In genomic region chr11:62005241-62005910, GRCm38 (mm10) we compare ENCODE assay signal across 8 mouse cellular contexts. TPM values are rescaled to one million over a fixed set of nuclear protein-coding genes. Genes with fewer than 3 reads are reported as not detected.
DNase-seq lines count a peak whose midpoint lies in the region; ATAC-seq and TF ChIP-seq lines count a peak whose summit lies in the region.

No protein-coding gene starts in this region.

- no peaks in the 10 kb centered on the region for H3K36me3 ChIP-seq in kidney, postnatal 0 days (ENCODE audit: insufficient read depth, low read length)
- no peaks in the 10 kb centered on the region for H3K36me3 ChIP-seq in embryonic facial prominence, embryonic 14.5 days (ENCODE audit: control insufficient read depth, insufficient read depth, low read length)
- no peaks in the 10 kb centered on the region for H3K36me3 ChIP-seq in lung, embryonic 16.5 days (ENCODE audit: control insufficient read depth, insufficient read depth, low read length)
- no peaks in the 10 kb centered on the region for H3K36me3 ChIP-seq in forebrain, embryonic 13.5 days (ENCODE audit: poor library complexity, severe bottlenecking)

- H3K27me3 ChIP-seq in kidney, postnatal 0 days (ENCODE audit: insufficient read depth, low read length), result no peaks in the 10 kb centered on the region
- H3K27me3 ChIP-seq in embryonic facial prominence, embryonic 14.5 days (replicated peaks; ENCODE audit: control insufficient read depth, insufficient read depth, low read length), result no peaks in the 10 kb centered on the region
- no peaks in the 10 kb centered on the region for H3K27me3 ChIP-seq in lung, embryonic 16.5 days (ENCODE audit: control insufficient read depth, insufficient read depth, low read depth, low read length)
- no peaks in the 10 kb centered on the region for H3K27me3 ChIP-seq in forebrain, embryonic 13.5 days

- 0 out of 2 replicates have a peak, but pooled peaks cover 13% of the 10 kb centered on the region for H3K4me1 ChIP-seq in kidney, postnatal 0 days (replicated peaks; ENCODE audit: insufficient read depth, low read length)
- H3K4me1 ChIP-seq in embryonic facial prominence, embryonic 14.5 days (ENCODE audit: control insufficient read depth, insufficient read depth, low read length), result peaks cover 25% of the 10 kb centered on the region
- peaks cover 13% of the 10 kb centered on the region for H3K4me1 ChIP-seq in lung, embryonic 16.5 days (replicated peaks; ENCODE audit: control insufficient read depth, insufficient read depth, low read length)
- H3K4me1 ChIP-seq in forebrain, embryonic 13.5 days, result 0 out of 2 replicates have a peak, but pooled peaks cover 3% of the 10 kb centered on the region

- H3K9me3 ChIP-seq in kidney, postnatal 0 days (replicated peaks; ENCODE audit: low read length), result no peaks in the 10 kb centered on the region
- H3K9me3 ChIP-seq in embryonic facial prominence, embryonic 14.5 days (ENCODE audit: control insufficient read depth, low read length), result no peaks in the 10 kb centered on the region
- no peaks in the 10 kb centered on the region for H3K9me3 ChIP-seq in lung, embryonic 16.5 days (ENCODE audit: control insufficient read depth, low read length)
- H3K9me3 ChIP-seq in forebrain, embryonic 13.5 days (replicated peaks), result no peaks in the 10 kb centered on the region

- H3K9ac ChIP-seq in kidney, postnatal 0 days (ENCODE audit: low read depth, low read length), result no peak overlapping the region
- H3K9ac ChIP-seq in embryonic facial prominence, embryonic 14.5 days (ENCODE audit: low read depth, low read length), result peak overlapping the region; percentile 38; the same call in 1 of the 2 replicates
- peak overlapping the region; percentile 36; the same call in 1 of the 2 replicates for H3K9ac ChIP-seq in lung, embryonic 16.5 days (ENCODE audit: low read length)
- no peak overlapping the region for H3K9ac ChIP-seq in forebrain, embryonic 13.5 days

- H3K27ac ChIP-seq in kidney, postnatal 0 days, result peak overlapping the region; percentile 62
- H3K27ac ChIP-seq in embryonic facial prominence, embryonic 14.5 days (replicated peaks; ENCODE audit: low read depth, low read length), result peak overlapping the region; percentile 71
- H3K27ac ChIP-seq in lung, embryonic 16.5 days (ENCODE audit: low read length), result peak overlapping the region; percentile 38
- no peak overlapping the region for H3K27ac ChIP-seq in forebrain, embryonic 13.5 days

- H3K4me2 ChIP-seq in kidney, postnatal 0 days (ENCODE audit: low read length), result no peak overlapping the region; the same call in 1 of the 2 replicates
- peak overlapping the region; percentile 41 for H3K4me2 ChIP-seq in embryonic facial prominence, embryonic 14.5 days (ENCODE audit: low read depth, low read length)
- H3K4me2 ChIP-seq in lung, embryonic 16.5 days (ENCODE audit: low read depth, low read length), result peak overlapping the region; percentile 25
- no peak overlapping the region for H3K4me2 ChIP-seq in forebrain, embryonic 13.5 days

- 32% methylated on average over 14 of the region's 14 CpGs for WGBS in kidney, postnatal 0 days
- WGBS in embryonic facial prominence, embryonic 14.5 days, result 23% methylated on average over 14 of the region's 14 CpGs
- 36% methylated on average over 14 of the region's 14 CpGs for WGBS in lung, embryonic 16.5 days
- WGBS in forebrain, embryonic 13.5 days, result 64% methylated on average over 14 of the region's 14 CpGs

- no peak for TF ChIP-seq CTCF in kidney, postnatal 0 days (IDR thresholded peaks at IDR 0.05; ENCODE audit: low read depth)

- ATAC-seq in kidney, postnatal 0 days (replicated peaks; ENCODE audit: low FRiP score, low read depth), result no peak
- ATAC-seq in embryonic facial prominence, embryonic 14.5 days (ENCODE audit: low read depth), result peak; percentile 75
- ATAC-seq in lung, embryonic 16.5 days (ENCODE audit: low read depth), result peak; percentile 79
- no peak for ATAC-seq in forebrain, embryonic 13.5 days

- no peak overlapping the region for H3K4me3 ChIP-seq in kidney, postnatal 0 days (replicated peaks; ENCODE audit: low read depth, low read length)
- peak overlapping the region; percentile 5 for H3K4me3 ChIP-seq in embryonic facial prominence, embryonic 14.5 days (ENCODE audit: low read depth, low read length)
- H3K4me3 ChIP-seq in lung, embryonic 16.5 days (ENCODE audit: low read length), result peak overlapping the region; percentile 9; the same call in 1 of the 2 replicates
- H3K4me3 ChIP-seq in forebrain, embryonic 13.5 days, result no peak overlapping the region

- DNase-seq in kidney, postnatal 0 days (ENCODE audit: low spot score), result peak; percentile 49
- no peak for DNase-seq in kidney, postnatal 14 days
- DNase-seq in Muller cell, postnatal 12 days (ENCODE audit: inconsistent ontology term), result peak; percentile 51
- DNase-seq in embryonic facial prominence, embryonic 14.5 days (ENCODE audit: low spot score), result peak; percentile 82
- DNase-seq in induced T-regulatory cell, adult 2 months (ENCODE audit: low read depth), result peak; percentile 27
- peak; percentile 76 for DNase-seq in telencephalon, adult 2 months (ENCODE audit: low read depth, low spot score)

RNA-seq across cellular contexts. Expression of gene Specc1, which starts 48.8 kb away (rescaled TPM):
- 8.7 and 10.2 TPM in 2 replicates for polyA plus RNA-seq in kidney, postnatal 0 days (2015; fragmentation: Nextera tagmentation; extraction: Ambion mirVana)
- 10.4 and 13.5 TPM in 2 replicates for polyA plus RNA-seq in embryonic facial prominence, embryonic 14.5 days (2014; fragmentation: Nextera tagmentation; extraction: Ambion mirVana)
- polyA plus RNA-seq in lung, embryonic 16.5 days (2015; fragmentation: Nextera tagmentation; extraction: Ambion mirVana), result 9.7 and 12.7 TPM in 2 replicates
- polyA plus RNA-seq in forebrain, embryonic 13.5 days (2015; fragmentation: Nextera tagmentation; extraction: Ambion mirVana), result 16.2 and 16.8 TPM in 2 replicates

Comparison
In these comparisons a context has a peak if more than half of its experiments do, and no peak if none do; other contexts are left out.
1. ATAC-seq: peak in embryonic facial prominence, embryonic 14.5 days (single experiment) and lung, embryonic 16.5 days (single experiment); none in kidney, postnatal 0 days (single experiment) and forebrain, embryonic 13.5 days (single experiment).
2. H3K4me2 ChIP-seq: peak in embryonic facial prominence, embryonic 14.5 days (single experiment) and lung, embryonic 16.5 days (single experiment); none in kidney, postnatal 0 days (single experiment) and forebrain, embryonic 13.5 days (single experiment).
3. H3K4me3 ChIP-seq: peak in embryonic facial prominence, embryonic 14.5 days (single experiment) and lung, embryonic 16.5 days (single experiment); none in kidney, postnatal 0 days (single experiment) and forebrain, embryonic 13.5 days (single experiment).
4. H3K9ac ChIP-seq: peak in embryonic facial prominence, embryonic 14.5 days (single experiment) and lung, embryonic 16.5 days (single experiment); none in kidney, postnatal 0 days (single experiment) and forebrain, embryonic 13.5 days (single experiment).